Mouse (Mus musculus): Measurements from ENCODE around the gene Rpl9-ps6.

GRCm38 (mm10) chr19:32466478-32466877 is at the start of gene Rpl9-ps6:
- TF ChIP-seq CTCF (IDR thresholded peaks at IDR 0.05; ENCODE audit: low read depth) (no peak), EP300 (optimal IDR thresholded peaks at IDR 0.05) (no peak)
